Mouse (Mus musculus): ENCODE measurements around the gene Vps53. TPM values are rescaled to one million over a fixed set of nuclear protein-coding genes. Genes with fewer than 3 reads are reported as not detected.
"Not testable (repeated sequence)": the region's sequence is repeated elsewhere in the genome, so short reads cannot be mapped to it uniquely, and the experiment has no call there.

Vps53 gene
- total and polyA plus RNA-seq, 3 experiments, result 16.4 to 25.1 (median 24.3) TPM

GRCm38 (mm10) chr11:76019879-76020278, 159.6 kb downstream of the Vps53 start:
- 86% methylated on average over 4 of the region's 4 CpGs for WGBS
- no peak for TF ChIP-seq CTCF (IDR thresholded peaks at IDR 0.05)
- no peak for TF ChIP-seq POLR2A (IDR thresholded peaks at IDR 0.05; ENCODE audit: insufficient read depth, low read depth, low read length)
- TF ChIP-seq EP300 (IDR thresholded peaks at IDR 0.05; ENCODE audit: insufficient read depth, low read depth, low read length), result no peak
- Histone ChIP-seq H3K79me2 (replicated peaks; ENCODE audit: control insufficient read depth, insufficient read depth, low read length) (no peaks in the 10 kb centered on the region; the same call in 1 of the 2 replicates), H3K9ac (ENCODE audit: low read depth, low read length) (no peak overlapping the region), H3K4me1 (ENCODE audit: control insufficient read depth, insufficient read depth, low read length) (peaks cover 4% of the 10 kb centered on the region), H3K4me3 (no peak overlapping the region), H3K27ac (no peak overlapping the region), H3K27me3 (ENCODE audit: control insufficient read depth, insufficient read depth, low read length) (no peaks in the 10 kb centered on the region), H3K36me3 (ENCODE audit: control insufficient read depth, insufficient read depth, low read length) (no peaks in the 10 kb centered on the region; the same call in 1 of the 2 replicates)
- intact Hi-C loops (cut with DNase I), result no loop called here
- no peak for DNase-seq

- no peak overlapping the region for H3K9ac ChIP-seq (ENCODE audit: low read depth, low read length)
- TF ChIP-seq CTCF (IDR thresholded peaks at IDR 0.05), result no peak
- no peak for TF ChIP-seq POLR2A (IDR thresholded peaks at IDR 0.05; ENCODE audit: insufficient read depth, low read depth, low read length)
- no peak for TF ChIP-seq EP300 (IDR thresholded peaks at IDR 0.05; ENCODE audit: insufficient read depth, low read depth, low read length)
- no peaks in the 10 kb centered on the region for H3K36me3 ChIP-seq (ENCODE audit: control insufficient read depth, insufficient read depth, low read length)
- no peaks in the 10 kb centered on the region for H3K79me2 ChIP-seq (replicated peaks; ENCODE audit: control insufficient read depth, insufficient read depth, low read length)
- no peaks in the 10 kb centered on the region for H3K4me1 ChIP-seq (ENCODE audit: control insufficient read depth, insufficient read depth, low read length)
- no peak overlapping the region for H3K4me3 ChIP-seq
- no peak for DNase-seq
- no peaks in the 10 kb centered on the region for H3K27me3 ChIP-seq (ENCODE audit: control insufficient read depth, insufficient read depth, low read length)
- intact Hi-C loops (cut with DNase I), result no loop called here
- H3K27ac ChIP-seq, result no peak overlapping the region
- 83% methylated on average over 4 of the region's 4 CpGs for WGBS
Observed at GRCm38 (mm10) chr11:76015814-76016213, 163.6 kb downstream of the Vps53 start.

- 72% methylated on average over 6 of the region's 6 CpGs for WGBS
- TF ChIP-seq POLR2A (IDR thresholded peaks at IDR 0.05; ENCODE audit: insufficient read depth, low read depth, low read length) (no peak), CTCF (IDR thresholded peaks at IDR 0.05) (no peak), EP300 (IDR thresholded peaks at IDR 0.05; ENCODE audit: insufficient read depth, low read depth, low read length) (no peak)
- no peaks in the 10 kb centered on the region for H3K27me3 ChIP-seq (ENCODE audit: control insufficient read depth, insufficient read depth, low read length)
- H3K9ac ChIP-seq (ENCODE audit: low read depth, low read length), result no peak overlapping the region
- H3K79me2 ChIP-seq (replicated peaks; ENCODE audit: control insufficient read depth, insufficient read depth, low read length), result no peaks in the 10 kb centered on the region
- H3K4me3 ChIP-seq, result no peak overlapping the region
- intact Hi-C loops (cut with DNase I), result no loop called here
- no peaks in the 10 kb centered on the region for H3K4me1 ChIP-seq (ENCODE audit: control insufficient read depth, insufficient read depth, low read length)
- no peak overlapping the region for H3K27ac ChIP-seq
- no peaks in the 10 kb centered on the region for H3K36me3 ChIP-seq (ENCODE audit: control insufficient read depth, insufficient read depth, low read length)
- no peak for DNase-seq
Observed at GRCm38 (mm10) chr11:76015251-76015650, 164.2 kb downstream of the Vps53 start.

GRCm38 (mm10) chr11:76010838-76011624, 168.4 kb downstream of the Vps53 start:
- no peak overlapping the region for H3K9ac ChIP-seq (ENCODE audit: low read depth, low read length)
- H3K27me3 ChIP-seq (ENCODE audit: control insufficient read depth, insufficient read depth, low read length), result no peaks in the 10 kb centered on the region
- WGBS, result 70% methylated on average over 9 of the region's 9 CpGs
- H3K4me1 ChIP-seq (ENCODE audit: control insufficient read depth, insufficient read depth, low read length), result no peaks in the 10 kb centered on the region
- intact Hi-C loops (cut with DNase I), result no loop called here
- TF ChIP-seq CTCF (IDR thresholded peaks at IDR 0.05), result no peak
- TF ChIP-seq POLR2A (IDR thresholded peaks at IDR 0.05; ENCODE audit: insufficient read depth, low read depth, low read length), result no peak
- no peak for TF ChIP-seq EP300 (IDR thresholded peaks at IDR 0.05; ENCODE audit: insufficient read depth, low read depth, low read length)
- no peak overlapping the region for H3K27ac ChIP-seq
- H3K4me3 ChIP-seq, result no peak overlapping the region
- DNase-seq, result no peak
- no peaks in the 10 kb centered on the region for H3K36me3 ChIP-seq (ENCODE audit: control insufficient read depth, insufficient read depth, low read length)
- H3K79me2 ChIP-seq (replicated peaks; ENCODE audit: control insufficient read depth, insufficient read depth, low read length), result no peaks in the 10 kb centered on the region

- no peaks in the 10 kb centered on the region for H3K36me3 ChIP-seq (ENCODE audit: control insufficient read depth, insufficient read depth, low read length)
- H3K4me3 ChIP-seq, result no peak overlapping the region
- intact Hi-C loops (cut with DNase I), result no loop called here
- no peak for TF ChIP-seq POLR2A (IDR thresholded peaks at IDR 0.05; ENCODE audit: insufficient read depth, low read depth, low read length)
- no peak for TF ChIP-seq CTCF (IDR thresholded peaks at IDR 0.05)
- TF ChIP-seq EP300 (IDR thresholded peaks at IDR 0.05; ENCODE audit: insufficient read depth, low read depth, low read length), result no peak
- WGBS, result 61% methylated on average over 6 of the region's 6 CpGs
- no peaks in the 10 kb centered on the region for H3K4me1 ChIP-seq (ENCODE audit: control insufficient read depth, insufficient read depth, low read length)
- no peaks in the 10 kb centered on the region for H3K79me2 ChIP-seq (replicated peaks; ENCODE audit: control insufficient read depth, insufficient read depth, low read length)
- no peak overlapping the region for H3K27ac ChIP-seq
- no peak for DNase-seq
- no peak overlapping the region for H3K9ac ChIP-seq (ENCODE audit: low read depth, low read length)
- H3K27me3 ChIP-seq (ENCODE audit: control insufficient read depth, insufficient read depth, low read length), result no peaks in the 10 kb centered on the region
Observed at GRCm38 (mm10) chr11:76009101-76009500, 170.3 kb downstream of the Vps53 start.

GRCm38 (mm10) chr11:76008162-76008561, 171.3 kb downstream of the Vps53 start:
- intact Hi-C loops (cut with DNase I), result no loop called here
- DNase-seq, result no peak
- no peaks in the 10 kb centered on the region for H3K79me2 ChIP-seq (replicated peaks; ENCODE audit: control insufficient read depth, insufficient read depth, low read length)
- H3K4me1 ChIP-seq (ENCODE audit: control insufficient read depth, insufficient read depth, low read length), result no peaks in the 10 kb centered on the region
- 80% methylated on average over 2 of the region's 2 CpGs for WGBS
- no peaks in the 10 kb centered on the region for H3K27me3 ChIP-seq (ENCODE audit: control insufficient read depth, insufficient read depth, low read length)
- no peak overlapping the region for H3K4me3 ChIP-seq
- H3K9ac ChIP-seq (ENCODE audit: low read depth, low read length), result no peak overlapping the region
- H3K36me3 ChIP-seq (ENCODE audit: control insufficient read depth, insufficient read depth, low read length), result no peaks in the 10 kb centered on the region
- no peak overlapping the region for H3K27ac ChIP-seq
- no peak for TF ChIP-seq CTCF (IDR thresholded peaks at IDR 0.05)
- TF ChIP-seq EP300 (IDR thresholded peaks at IDR 0.05; ENCODE audit: insufficient read depth, low read depth, low read length), result no peak

GRCm38 (mm10) chr11:76004276-76004675, 175.2 kb downstream of the Vps53 start:
- DNase-seq; intact Hi-C loops (cut with DNase I): not testable (repeated sequence)

More at GRCm38 (mm10) chr11:76004276-76004675, 175.2 kb downstream of the Vps53 start:
- H3K9ac ChIP-seq (ENCODE audit: low read depth, low read length); H3K4me3 ChIP-seq; H3K4me1 ChIP-seq (ENCODE audit: control insufficient read depth, insufficient read depth, low read length); H3K79me2 ChIP-seq (replicated peaks; ENCODE audit: control insufficient read depth, insufficient read depth, low read length); H3K36me3 ChIP-seq (ENCODE audit: control insufficient read depth, insufficient read depth, low read length); H3K27me3 ChIP-seq (ENCODE audit: control insufficient read depth, insufficient read depth, low read length); H3K27ac ChIP-seq: not testable (repeated sequence)
- 95% methylated on average over 7 of the region's 7 CpGs for WGBS

Measured in heart, adult 2 months (tissue).